Mouse (Mus musculus): ENCODE results near the gene Htra3.

GRCm38 (mm10) chr5:35661210-35661609, 18.4 kb downstream of the Htra3 start:
- TF ChIP-seq CTCF (conservative IDR thresholded peaks at IDR 0.05; ENCODE audit: insufficient read depth, insufficient read length, low read depth, low read length) (no peak), POLR2A (IDR thresholded peaks at IDR 0.05; ENCODE audit: low read depth, low read length) (no peak)
